Mouse (Mus musculus) liver, embryonic 18 days (tissue): Measurements from ENCODE around the gene Gm28036. TPM values are rescaled to one million over a fixed set of nuclear protein-coding genes. Genes with fewer than 3 reads are reported as not detected.

Experiments used
- polyA plus RNA-seq: library from polyadenylated mRNA; depleted of rRNA; stranded (reverse); fragments of >200 nt; gene quantifications from 2 replicates; pipeline ENCODE4 v1.2.3, GENCODE M21; 2012; rRNA removed

The Gm28036 gene
- polyA plus RNA-seq: 1.8 and 2.0 TPM in 2 replicates

DNA sequence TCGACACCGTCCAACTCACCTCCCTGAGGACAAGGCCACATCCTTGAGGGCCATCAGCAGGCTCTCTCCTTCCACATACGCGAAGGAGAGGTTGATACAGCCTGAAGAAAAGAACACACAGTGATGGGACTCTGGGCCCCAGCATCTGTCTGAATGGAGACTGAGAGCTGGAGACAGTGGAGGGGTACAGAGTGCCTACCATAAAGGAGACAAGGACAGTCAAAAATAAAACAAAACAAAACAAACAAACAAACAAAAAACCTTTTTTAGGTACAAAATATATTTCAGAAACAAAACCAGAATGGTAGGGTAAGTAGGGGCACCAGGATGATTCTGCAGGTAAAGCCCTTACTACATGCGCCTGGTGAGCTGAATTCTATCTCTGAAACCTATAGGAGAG lies at the start of gene Gm28036:
Gm28036 (minus strand) TSS at position 101 of the 400 bp plus-strand sequence.

GRCm38 (mm10) chr2:156143953-156144724 lies 17.2 kb upstream of the Gm28036 start, which contains the start of the genes Romo1 and Nfs1:
Romo1 (plus strand) TSS chr2:156144039.
Nfs1 (minus strand) TSS chr2:156144186.

DNA sequence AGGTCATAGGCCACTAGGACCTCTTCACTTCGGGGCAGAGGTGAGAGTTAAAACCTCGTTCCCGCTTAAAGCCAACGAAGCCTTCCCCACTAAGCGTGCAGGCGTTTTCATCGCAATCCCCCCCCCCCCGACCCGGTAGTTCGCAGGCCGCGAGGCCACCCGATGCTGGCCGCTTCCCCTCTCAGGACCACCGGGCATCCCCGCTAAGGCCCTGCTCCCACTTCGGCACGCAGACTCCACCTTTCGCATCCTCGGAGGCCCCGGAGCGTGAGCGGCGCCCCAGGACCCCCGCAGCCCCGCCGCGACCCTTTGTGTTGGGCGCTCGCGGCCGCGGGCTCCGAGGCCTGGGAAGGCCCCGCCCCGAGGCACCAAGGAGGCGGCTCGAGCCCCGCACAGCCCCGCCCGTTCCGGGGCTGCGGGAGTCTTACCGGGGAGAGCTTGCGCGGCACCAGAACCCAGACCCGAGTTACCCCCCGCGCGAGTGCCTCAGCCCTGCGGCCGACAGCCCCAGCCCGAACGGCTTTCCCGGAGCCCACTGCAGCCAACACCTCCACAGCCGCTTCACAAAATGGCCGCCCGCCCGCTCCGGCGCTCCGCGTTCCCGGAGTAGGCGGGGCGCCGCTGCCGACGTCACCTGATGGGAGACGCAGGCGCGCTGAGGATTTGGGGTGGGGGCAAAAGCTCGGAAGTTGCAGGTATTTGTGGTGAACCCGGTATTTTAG lies 15.4 kb downstream of the Gm28036 start, which contains the start of the genes Cpne1 and Rbm12:
Cpne1 (minus strand) TSS at position 608 of the 722 bp plus-strand sequence.
Rbm12 (minus strand) TSS at position 621 of the 722 bp plus-strand sequence.

DNA sequence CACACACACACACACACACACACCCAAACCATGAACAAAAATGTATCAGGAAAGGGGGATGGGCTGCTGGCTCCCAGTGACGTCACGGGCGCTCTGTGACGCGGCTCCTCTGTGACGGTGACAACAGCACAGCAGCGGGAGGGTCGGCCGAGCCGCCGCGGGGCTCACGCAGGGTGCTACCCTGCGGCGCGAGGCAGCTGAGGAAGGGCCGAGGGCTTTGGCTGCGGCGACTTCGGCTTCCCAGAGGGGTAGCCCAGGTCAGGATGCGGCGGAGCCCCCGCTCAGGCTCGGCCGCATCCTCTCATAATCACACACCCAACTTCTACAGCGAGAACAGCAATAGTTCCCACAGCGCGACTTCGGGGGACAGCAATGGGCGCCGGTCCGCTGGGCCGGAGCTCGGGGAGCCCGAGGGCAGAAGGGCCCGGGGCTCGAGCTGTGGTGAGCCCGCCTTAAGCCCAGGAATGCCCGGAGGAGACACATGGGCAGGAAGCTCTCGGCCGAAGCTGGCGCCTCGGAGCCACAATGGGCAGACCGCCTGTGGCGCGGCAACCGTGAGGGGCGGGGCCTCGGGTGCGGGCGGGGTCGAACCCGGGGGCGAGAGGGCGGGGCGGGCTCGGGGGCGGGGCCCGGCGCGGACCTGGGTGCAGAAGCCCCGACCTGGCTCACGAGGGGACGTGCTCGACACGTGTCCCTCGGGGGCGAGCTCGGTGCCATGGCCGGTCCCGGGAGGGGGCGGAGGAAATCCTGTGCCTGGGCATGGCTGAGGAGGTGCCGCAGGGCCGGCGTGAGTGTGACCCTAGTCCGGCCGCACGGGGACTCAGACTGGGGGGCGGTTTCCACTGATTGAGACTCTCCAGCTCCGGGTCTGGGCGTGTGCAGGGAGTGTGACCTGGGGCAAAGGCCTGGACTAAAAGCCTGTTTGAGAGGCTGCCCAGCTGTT lies 61.5 kb downstream of the Gm28036 start, which contains the start of gene Spag4:
Spag4 (plus strand) TSS at position 77 of the 943 bp plus-strand sequence.

DNA sequence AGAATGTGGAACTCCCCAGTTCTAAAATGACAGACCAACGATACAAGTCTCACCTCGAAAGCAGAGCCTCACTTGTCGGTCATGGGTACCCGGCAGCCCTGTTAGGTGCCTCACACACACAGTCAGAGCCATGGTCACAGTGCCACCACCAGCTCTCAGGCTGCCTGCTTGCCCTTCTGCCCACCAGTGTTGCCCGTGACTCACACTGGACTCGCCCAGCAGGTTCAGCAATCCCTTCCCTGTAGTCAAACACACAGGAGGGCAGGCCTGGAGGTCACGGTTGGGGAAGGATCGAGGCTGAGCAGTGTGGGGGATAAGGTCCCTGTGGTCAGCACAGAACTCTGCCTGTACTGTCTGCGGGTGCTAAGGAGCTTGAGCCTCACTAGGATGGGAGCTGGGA lies 74.1 kb downstream of the Gm28036 start, which contains the start of gene Fer1l4:
Fer1l4 (minus strand) TSS at position 132 of the 400 bp plus-strand sequence.

Other genes starting within 250 kb of the Gm28036 start
- 21.3 and 23.4 TPM in 2 replicates for gene Uqcc1, start 196.8 kb downstream of the Gm28036 start, polyA plus RNA-seq
- not detected in 2 replicates for gene Gm15557, start 186.4 kb downstream of the Gm28036 start, polyA plus RNA-seq
- not detected in 2 replicates for gene Gdf5, start 181.7 kb downstream of the Gm28036 start, polyA plus RNA-seq
- gene Cep250, start 170.6 kb downstream of the Gm28036 start, polyA plus RNA-seq: 4.7 and 5.3 TPM in 2 replicates
- gene 6430550D23Rik, start 119.1 kb downstream of the Gm28036 start, polyA plus RNA-seq: 2.0 and 2.2 TPM in 2 replicates
- 76.4 and 78.4 TPM in 2 replicates for gene Ergic3, start 119.0 kb downstream of the Gm28036 start, polyA plus RNA-seq
- 0.02 TPM in 1 of 2 replicates, not detected in the other for gene Fer1l4, start 74.1 kb downstream of the Gm28036 start, polyA plus RNA-seq
- 0.74 and 1.1 TPM in 2 replicates for gene Spag4, start 61.9 kb downstream of the Gm28036 start, polyA plus RNA-seq
- gene Cpne1, start 15.1 kb downstream of the Gm28036 start, polyA plus RNA-seq: 13.5 and 15.5 TPM in 2 replicates
- gene Rbm12, start 15.1 kb downstream of the Gm28036 start, polyA plus RNA-seq: 2.6 and 3.1 TPM in 2 replicates
- gene Romo1, start 16.9 kb upstream of the Gm28036 start, polyA plus RNA-seq: 211 and 226 TPM in 2 replicates
- gene Nfs1, start 17.1 kb upstream of the Gm28036 start, polyA plus RNA-seq: 38.9 and 45.3 TPM in 2 replicates
- gene Rbm39, start 53.1 kb upstream of the Gm28036 start, polyA plus RNA-seq: 74.7 and 78.9 TPM in 2 replicates
- 2.4 and 3.0 TPM in 2 replicates for gene Phf20, start 69.4 kb upstream of the Gm28036 start, polyA plus RNA-seq
- gene Cnbd2, start 185.2 kb upstream of the Gm28036 start, polyA plus RNA-seq: 0.47 and 0.53 TPM in 2 replicates
- gene Scand1, start 185.6 kb upstream of the Gm28036 start, polyA plus RNA-seq: 43.8 and 49.5 TPM in 2 replicates